In genomic region chr2:120003970-120004369, GRCm38 (mm10) we compare ENCODE assay signal across 14 mouse cellular contexts.
"Had no signal": no experiment of that assay in that cellular context is flagged by ENCODE, and none has a peak within 500 bp of the region (broad histone marks: within the 10 kb centered on the region; RNA-seq: fewer than 3 reads in every experiment).

No protein-coding gene starts in this region.

- DNase-seq: lung, adult 18-20 months; lung, embryonic 14.5 days; lung, postnatal 10 days; lung, postnatal 4 days; midbrain, embryonic 14.5 days; right cerebral cortex, postnatal 25 days; right cerebral cortex, postnatal 4 days; spleen, adult 18-20 months; thymus, adult 18-20 months; thymus, postnatal 14 days; thymus, postnatal 36 days had no signal

- H3K27me3 ChIP-seq: midbrain, embryonic 12.5 days; neural tube, embryonic 12.5 days had no signal

- H3K27ac ChIP-seq: midbrain, embryonic 10.5 days; midbrain, embryonic 12.5 days; neural tube, embryonic 12.5 days had no signal

- H3K9ac ChIP-seq: lung, embryonic 14.5 days; midbrain, embryonic 12.5 days; neural tube, embryonic 12.5 days had no signal

- H3K36me3 ChIP-seq: midbrain, embryonic 12.5 days had no signal

- H3K9me3 ChIP-seq: midbrain, embryonic 10.5 days; midbrain, embryonic 12.5 days; neural tube, embryonic 12.5 days had no signal

- H3K4me2 ChIP-seq: lung, embryonic 14.5 days; midbrain, embryonic 12.5 days; neural tube, embryonic 12.5 days had no signal

- H3K4me3 ChIP-seq: midbrain, embryonic 10.5 days; midbrain, embryonic 12.5 days; neural tube, embryonic 12.5 days had no signal

- H3K4me1 ChIP-seq: midbrain, embryonic 12.5 days; neural tube, embryonic 12.5 days had no signal
